Mouse (Mus musculus) heart, postnatal 0 days (tissue): Measurements from ENCODE around the gene Pdhx. TPM values are rescaled to one million over a fixed set of nuclear protein-coding genes. Genes with fewer than 3 reads are reported as not detected.

ENCODE experiments used
- ATAC-seq: fragments of 200-750 bp; cut with Nextera tagmentation; 2 replicates; pipeline ENCODE4 v1.8.0; 2017; ENCODE audit warnings: low read depth, moderate number of reproducible peaks, moderate library complexity; ENCODE audit not compliant: insufficient read depth
- DNase-seq: peaks from one replicate; pipeline ENCODE4 v3.0.0-alpha.2; 2016; ENCODE audit warnings: low spot score
- H3K27ac ChIP-seq: fragments of 300-500 bp; sonication (generic); 2 replicates; pipeline ENCODE4 v1.5.1; 2014; ENCODE audit warnings: low read depth, mild to moderate bottlenecking
- H3K27me3 ChIP-seq: fragments of 300-500 bp; sonication (generic); 2 replicates; pipeline ENCODE4 v1.6.1; 2014; ENCODE audit warnings: low read length, mixed read lengths; ENCODE audit not compliant: control insufficient read depth, insufficient read depth
- H3K36me3 ChIP-seq: fragments of 300-500 bp; sonication (generic); replicated peaks from 2 replicates; pipeline ENCODE4 v1.6.1; 2014; ENCODE audit warnings: low read length, mixed read lengths; ENCODE audit not compliant: control insufficient read depth, insufficient read depth
- H3K4me1 ChIP-seq: fragments of 300-500 bp; sonication (generic); 2 replicates; pipeline ENCODE4 v1.6.1; 2014; ENCODE audit warnings: antibody characterized with exemption; ENCODE audit not compliant: control insufficient read depth, insufficient read depth
- H3K4me2 ChIP-seq: fragments of 300-500 bp; sonication (generic); 2 replicates; pipeline ENCODE4 v1.6.1; 2014; ENCODE audit warnings: low read depth, mild to moderate bottlenecking, low read length, moderate library complexity
- H3K4me3 ChIP-seq: fragments of 300-500 bp; sonication (generic); 2 replicates; pipeline ENCODE4 v1.5.1; 2014; ENCODE audit warnings: low read depth, low read length
- H3K9ac ChIP-seq: fragments of 300-500 bp; sonication (generic); replicated peaks from 2 replicates; pipeline ENCODE4 v1.6.1; 2014; ENCODE audit warnings: low read depth, low read length, mixed read lengths
- H3K9me3 ChIP-seq: fragments of 300-500 bp; sonication (generic); replicated peaks from 2 replicates; pipeline ENCODE4 v1.6.1; 2016; ENCODE audit warnings: low read length; ENCODE audit not compliant: control insufficient read depth
- CTCF ChIP-seq: IDR thresholded peaks from 2 replicates; pipeline ENCODE4 v1.5.1; 2016; ENCODE audit warnings: antibody characterized with exemption, control low read depth, low read depth
- EP300 ChIP-seq: IDR thresholded peaks from 2 replicates; pipeline ENCODE4 v1.6.1; 2016; ENCODE audit warnings: antibody characterized with exemption, low read depth
- WGBS: fragments of 180-500 bp; shearing (Covaris S2); extraction: QIAGEN DNeasy Blood & Tissue Kit; methylation state at CpG from one replicate; pipeline ENCODE4 v1.1.7; 2014; 5-methylcytosine and 5-hydroxymethylcytosine counted together
- polyA plus RNA-seq: library from polyadenylated mRNA; unstranded; fragments of >200 nt; fragmentation: Nextera tagmentation; extraction: Ambion mirVana; gene quantifications from 2 replicates; pipeline ENCODE4 v1.2.1, GENCODE M21; 2015
- total RNA-seq: library from RNA; depleted of rRNA; stranded (reverse); fragments of >200 nt; gene quantifications from 2 replicates; pipeline ENCODE4 v1.2.3, GENCODE M21; 2014; ENCODE audit warnings: low replicate concordance; rRNA removed

Gene Pdhx
- total RNA-seq: 50.5 and 81.3 TPM in 2 replicates
- polyA plus RNA-seq: 91.4 and 99.2 TPM in 2 replicates

- WGBS: under 1% methylated on average over 55 of the region's 55 CpGs
These were observed at the start of gene Pdhx, which contains the start of gene Apip for GRCm38 (mm10) chr2:103073219-103073982. Gene Pdhx (minus strand): TSS chr2:103073513. Gene Apip (plus strand): TSS chr2:103073675.

GRCm38 (mm10) chr2:103119197-103119854 is 46.0 kb upstream of the Pdhx start:
- DNase-seq (no peak), ATAC-seq (no peak)
- Histone ChIP-seq H3K36me3 (no peaks in the 10 kb centered on the region), H3K4me1 (no peaks in the 10 kb centered on the region), H3K4me2 (no peak overlapping the region), H3K27ac (no peak overlapping the region), H3K4me3 (no peak overlapping the region), H3K9ac (no peak overlapping the region), H3K9me3 (no peaks in the 10 kb centered on the region), H3K27me3 (no peaks in the 10 kb centered on the region)
- no peak for TF ChIP-seq CTCF
- TF ChIP-seq EP300: no peak
- 74% methylated on average over 7 of the region's 7 CpGs for WGBS

More at GRCm38 (mm10) chr2:103073219-103073982, at the start of gene Pdhx, which contains the start of gene Apip:
- H3K9ac ChIP-seq: peak within 1 kb of the TSS; percentile 96
- H3K9me3 ChIP-seq: no peaks in the 10 kb centered on the region
- no peaks in the 10 kb centered on the region for H3K27me3 ChIP-seq
- 0 out of 2 replicates have a peak, but pooled peaks cover 5% of the 10 kb centered on the region for H3K36me3 ChIP-seq
- DNase-seq (peak; percentile 98), ATAC-seq (peak; percentile 99)
- TF ChIP-seq CTCF (no peak), EP300 (no peak)
- peak within 1 kb of the TSS; percentile 98 for H3K27ac ChIP-seq
- peak within 1 kb of the TSS; percentile 95 for H3K4me3 ChIP-seq
- peaks cover 25% of the 10 kb centered on the region for H3K4me1 ChIP-seq
- peak within 1 kb of the TSS; percentile 85 for H3K4me2 ChIP-seq

- H3K4me3 ChIP-seq: no peak overlapping the region
- no peaks in the 10 kb centered on the region for H3K36me3 ChIP-seq
- DNase-seq (no peak), ATAC-seq (no peak)
- H3K9me3 ChIP-seq: no peaks in the 10 kb centered on the region
- H3K27me3 ChIP-seq: no peaks in the 10 kb centered on the region
- H3K4me1 ChIP-seq: no peaks in the 10 kb centered on the region
- no peak overlapping the region for H3K27ac ChIP-seq
- 70% methylated on average over 6 of the region's 6 CpGs for WGBS
- TF ChIP-seq EP300 (no peak), CTCF (no peak)
- no peak overlapping the region for H3K4me2 ChIP-seq
- H3K9ac ChIP-seq: no peak overlapping the region
These were observed 45.2 kb upstream of the Pdhx start for GRCm38 (mm10) chr2:103118324-103119196.

- Histone ChIP-seq H3K27ac (no peak overlapping the region), H3K27me3 (no peaks in the 10 kb centered on the region), H3K4me2 (no peak overlapping the region), H3K36me3 (no peaks in the 10 kb centered on the region), H3K4me1 (no peaks in the 10 kb centered on the region), H3K9me3 (no peaks in the 10 kb centered on the region), H3K9ac (no peak overlapping the region), H3K4me3 (no peak overlapping the region)
- 57% methylated on average over 5 of the region's 5 CpGs for WGBS
- DNase-seq (no peak), ATAC-seq (no peak)
- TF ChIP-seq CTCF (no peak), EP300 (no peak)
These were observed 43.9 kb upstream of the Pdhx start for GRCm38 (mm10) chr2:103117212-103117611.

GRCm38 (mm10) chr2:103111669-103112068 is 38.4 kb upstream of the Pdhx start:
- H3K4me1 ChIP-seq: no peaks in the 10 kb centered on the region; the same call in 1 of the 2 replicates
- no peaks in the 10 kb centered on the region for H3K27me3 ChIP-seq
- no peaks in the 10 kb centered on the region for H3K9me3 ChIP-seq
- H3K27ac ChIP-seq: no peak overlapping the region
- WGBS: 27% methylated on average over 8 of the region's 8 CpGs
- H3K4me2 ChIP-seq: no peak overlapping the region
- ATAC-seq (no peak), DNase-seq (no peak)
- H3K9ac ChIP-seq: no peak overlapping the region
- no peak for TF ChIP-seq EP300
- no peak for TF ChIP-seq CTCF
- H3K4me3 ChIP-seq: no peak overlapping the region
- no peaks in the 10 kb centered on the region for H3K36me3 ChIP-seq
